Mouse (Mus musculus) kidney, adult 2 months (tissue): ENCODE measurements around the gene Prkag2. TPM values are rescaled to one million over a fixed set of nuclear protein-coding genes. Genes with fewer than 3 reads are reported as not detected.

Experiments used
- DNase-seq: peaks from one replicate; pipeline ENCODE4 v3.0.0; 2021
- H3K27ac ChIP-seq: fragments of 200-500 bp; 2 replicates; pipeline ENCODE4 v1.5.1; 2012; ENCODE audit warnings: low read depth, low read length, control low read depth, inconsistent platforms; ENCODE audit not compliant: insufficient read depth
- H3K27me3 ChIP-seq: fragments of 200-500 bp; replicated peaks from 2 replicates; pipeline ENCODE4 v1.6.1; 2012; ENCODE audit warnings: mild to moderate bottlenecking, moderate library complexity, low read length, inconsistent platforms; ENCODE audit not compliant: control insufficient read depth, insufficient read depth
- H3K36me3 ChIP-seq: fragments of 200-500 bp; 2 replicates; pipeline ENCODE4 v1.6.1; 2012; ENCODE audit warnings: mild to moderate bottlenecking, moderate library complexity, low read length, inconsistent platforms; ENCODE audit not compliant: control insufficient read depth, insufficient read depth
- H3K4me1 ChIP-seq: fragments of 200-500 bp; 2 replicates; pipeline ENCODE4 v1.6.1; 2011; ENCODE audit warnings: low read length; ENCODE audit not compliant: control insufficient read depth, insufficient read depth
- H3K4me3 ChIP-seq: fragments of 200-500 bp; 2 replicates; pipeline ENCODE4 v1.5.1; 2011; ENCODE audit warnings: mild to moderate bottlenecking, low read depth, low read length, control low read depth; ENCODE audit not compliant: insufficient read depth
- CTCF ChIP-seq: fragments of 200-500 bp; conservative IDR thresholded peaks from 2 replicates; pipeline ENCODE4 v1.5.1; 2011; ENCODE audit warnings: low read depth, mild to moderate bottlenecking, control low read depth, low read length, moderate library complexity, mixed read lengths; ENCODE audit not compliant: insufficient read depth, insufficient read length
- POLR2A ChIP-seq: fragments of 200-500 bp; IDR thresholded peaks from one replicate; pipeline ENCODE4 v1.6.1; 2011; ENCODE audit warnings: low read depth, low read length, control low read depth
- WGBS: fragments of 180-500 bp; shearing (Covaris S2); methylation state at CpG from one replicate; pipeline ENCODE4 v1.1.7; 2018; 5-methylcytosine and 5-hydroxymethylcytosine counted together
- polyA plus RNA-seq: library from polyadenylated mRNA; depleted of rRNA; stranded (reverse); fragments of >200 nt; gene quantifications from 2 replicates; pipeline ENCODE4 v1.2.3, GENCODE M21; 2012

The Prkag2 gene
- polyA plus RNA-seq, 1 experiment = 36.8 TPM

GRCm38 (mm10) chr5:25031037-25031436 is 69.4 kb downstream of the Prkag2 start:
- Histone ChIP-seq H3K36me3 (no peaks in the 10 kb centered on the region), H3K4me3 (no peak overlapping the region), H3K4me1 (peaks cover 6% of the 10 kb centered on the region; the same call in 1 of the 2 replicates), H3K27me3 (no peaks in the 10 kb centered on the region), H3K27ac (no peak overlapping the region)
- 87% methylated on average over 11 of the region's 11 CpGs for WGBS
- no peak for DNase-seq
- TF ChIP-seq POLR2A (no peak), CTCF (no peak)

GRCm38 (mm10) chr5:25030276-25030681 is 70.2 kb downstream of the Prkag2 start:
- Histone ChIP-seq H3K36me3 (no peaks in the 10 kb centered on the region), H3K4me3 (no peak overlapping the region), H3K4me1 (no peaks in the 10 kb centered on the region), H3K27ac (no peak overlapping the region), H3K27me3 (no peaks in the 10 kb centered on the region)
- TF ChIP-seq POLR2A = no peak
- 54% methylated on average over 3 of the region's 3 CpGs for WGBS
- no peak for DNase-seq

- Histone ChIP-seq H3K4me3 (no peak overlapping the region), H3K36me3 (no peaks in the 10 kb centered on the region), H3K4me1 (no peaks in the 10 kb centered on the region), H3K27me3 (no peaks in the 10 kb centered on the region), H3K27ac (no peak overlapping the region)
- no peak for TF ChIP-seq POLR2A
- TF ChIP-seq CTCF = no peak
- DNase-seq = no peak
- 79% methylated on average over 4 of the region's 4 CpGs for WGBS
Observed at GRCm38 (mm10) chr5:25027673-25028072, 72.8 kb downstream of the Prkag2 start.

GRCm38 (mm10) chr5:25025309-25026019 is 75.0 kb downstream of the Prkag2 start:
- DNase-seq = peak; percentile 44
- Histone ChIP-seq H3K27ac (no peak overlapping the region), H3K27me3 (no peaks in the 10 kb centered on the region), H3K4me1 (no peaks in the 10 kb centered on the region), H3K36me3 (no peaks in the 10 kb centered on the region), H3K4me3 (no peak overlapping the region)
- TF ChIP-seq CTCF = no peak
- TF ChIP-seq POLR2A = no peak
- WGBS = 44% methylated on average over 12 of the region's 12 CpGs

GRCm38 (mm10) chr5:25022904-25023303 is 77.5 kb downstream of the Prkag2 start:
- peak; percentile 48 for DNase-seq
- TF ChIP-seq POLR2A (no peak), CTCF (peak; percentile 72)
- H3K4me1 ChIP-seq = no peaks in the 10 kb centered on the region
- WGBS = 43% methylated on average over 4 of the region's 4 CpGs
- no peaks in the 10 kb centered on the region for H3K36me3 ChIP-seq
- H3K27me3 ChIP-seq = no peaks in the 10 kb centered on the region
- H3K27ac ChIP-seq = no peak overlapping the region
- H3K4me3 ChIP-seq = no peak overlapping the region

DNA sequence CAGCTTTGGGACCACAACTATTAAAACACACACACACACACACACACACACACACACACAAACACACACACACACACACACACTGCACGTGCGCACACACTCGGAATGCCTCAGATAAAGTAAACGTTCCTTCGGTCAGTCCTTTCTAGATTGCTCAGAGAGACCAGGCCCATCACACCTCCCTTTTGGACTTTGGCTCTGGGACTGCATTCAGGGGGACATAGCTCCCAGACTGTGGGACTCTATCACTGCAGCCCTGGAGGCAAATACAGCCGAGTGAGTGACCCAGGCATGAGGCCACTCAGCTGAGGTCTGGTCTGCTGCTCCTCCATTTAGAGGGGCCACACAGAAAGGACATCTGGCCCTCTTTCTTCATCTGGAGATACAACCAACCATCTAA is 81.2 kb downstream of the Prkag2 start:
- Histone ChIP-seq H3K4me1 (no peaks in the 10 kb centered on the region), H3K27ac (no peak overlapping the region), H3K36me3 (no peaks in the 10 kb centered on the region), H3K4me3 (no peak overlapping the region), H3K27me3 (no peaks in the 10 kb centered on the region)
- 68% methylated on average over 6 of the region's 6 CpGs for WGBS
- DNase-seq = peak; percentile 54
- TF ChIP-seq CTCF = no peak
- TF ChIP-seq POLR2A = no peak

- Histone ChIP-seq H3K4me1 (peaks cover 19% of the 10 kb centered on the region), H3K27ac (no peak overlapping the region), H3K4me3 (no peak overlapping the region), H3K27me3 (no peaks in the 10 kb centered on the region), H3K36me3 (no peaks in the 10 kb centered on the region)
- 78% methylated on average over 4 of the region's 4 CpGs for WGBS
- DNase-seq = peak; percentile 50
- TF ChIP-seq CTCF (no peak), POLR2A (no peak)
Observed at GRCm38 (mm10) chr5:25012134-25012533, 88.3 kb downstream of the Prkag2 start.
